In the genomic region with DNA sequence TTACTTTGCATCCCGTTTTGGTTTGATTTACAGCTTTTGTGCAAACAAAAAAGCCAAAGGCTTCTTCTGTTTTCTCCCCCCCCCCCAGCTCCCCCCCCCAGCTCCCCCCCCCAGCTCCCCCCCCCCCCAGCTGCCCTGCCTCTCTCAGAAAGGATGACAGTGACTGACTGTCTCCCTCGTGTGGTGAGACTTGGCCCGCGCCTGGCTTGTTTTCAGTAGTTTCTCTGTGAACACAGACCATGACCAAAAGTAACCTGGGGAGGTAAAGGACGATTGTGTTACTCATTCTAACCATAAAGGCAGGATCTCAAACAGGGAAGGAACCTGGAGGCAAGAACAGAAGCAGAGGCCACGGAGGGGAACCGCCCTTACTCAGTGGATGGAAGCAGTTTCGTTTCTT, we compare ENCODE assay signal across 9 mouse cellular contexts. TPM values are rescaled to one million over a fixed set of nuclear protein-coding genes. Genes with fewer than 3 reads are reported as not detected.
A peak's percentile ranks its signal among the peaks of the same experiment; 100 is the strongest.
DNase-seq lines count a peak whose midpoint lies in the region; ATAC-seq and TF ChIP-seq lines count a peak whose summit lies in the region.
"Had no signal": no experiment of that assay in that cellular context is flagged by ENCODE, and none has a peak within 500 bp of the region (broad histone marks: within the 10 kb centered on the region; RNA-seq: fewer than 3 reads in every experiment).

No protein-coding gene starts in this region.

- H3K36me3 ChIP-seq in thymus, adult 2 months (ENCODE audit: control insufficient read depth, insufficient read depth, low read length) = peaks cover 13% of the 10 kb centered on the region
- no peaks in the 10 kb centered on the region for H3K36me3 ChIP-seq in kidney, adult 2 months (ENCODE audit: control insufficient read depth, insufficient read depth, low read length)
- peaks cover 30% of the 10 kb centered on the region for H3K36me3 ChIP-seq in small intestine, adult 2 months (ENCODE audit: control insufficient read depth, insufficient read depth, low read length)
- H3K36me3 ChIP-seq in intestine, embryonic 15.5 days = peaks cover 27% of the 10 kb centered on the region; the same call in 1 of the 2 replicates

- peak; percentile 43 to 75 for DNase-seq in heart, adult 18-20 months
- DNase-seq in heart, adult 8-10 months (ENCODE audit: low spot score) = no peak
- peak; percentile 40 for DNase-seq in thymus, adult 2 months
- no peak for DNase-seq in thymus, postnatal 0 days (ENCODE audit: low spot score)
- DNase-seq in cerebellum, adult 2 months = peak; percentile 80 to 85
- peak; percentile 72 for DNase-seq in kidney, adult 2 months

- no peak overlapping the region for H3K27ac ChIP-seq in thymus, adult 2 months (ENCODE audit: control insufficient read depth, insufficient read depth, low read length)
- no peak overlapping the region for H3K27ac ChIP-seq in cerebellum, adult 2 months (ENCODE audit: insufficient read depth, low read length)
- no peak overlapping the region for H3K27ac ChIP-seq in kidney, adult 2 months (ENCODE audit: insufficient read depth, low read depth, low read length)
- H3K27ac ChIP-seq in small intestine, adult 2 months (ENCODE audit: insufficient read depth, low read depth, low read length) = no peak overlapping the region
- no peak overlapping the region for H3K27ac ChIP-seq in intestine, embryonic 15.5 days

- ATAC-seq in intestine, embryonic 15.5 days = no peak

- H3K4me1 ChIP-seq in thymus, adult 2 months (replicated peaks; ENCODE audit: control insufficient read depth, insufficient read depth, low read length) = no peaks in the 10 kb centered on the region
- peaks cover 57% of the 10 kb centered on the region for H3K4me1 ChIP-seq in cerebellum, adult 2 months (ENCODE audit: control insufficient read depth, insufficient read depth, low read length)
- peaks cover 6% of the 10 kb centered on the region; the same call in 1 of the 2 replicates for H3K4me1 ChIP-seq in kidney, adult 2 months (ENCODE audit: control insufficient read depth, insufficient read depth, low read length)
- H3K4me1 ChIP-seq in small intestine, adult 2 months (ENCODE audit: control insufficient read depth, insufficient read depth, insufficient read length, low read length) = no peaks in the 10 kb centered on the region
- H3K4me1 ChIP-seq in intestine, embryonic 15.5 days (replicated peaks) = no peaks in the 10 kb centered on the region

- WGBS in thymus, adult 2 months = 63% methylated on average over 8 of the region's 8 CpGs
- WGBS in cerebellum, adult 2 months = 29% methylated on average over 8 of the region's 8 CpGs
- 23% methylated on average over 8 of the region's 8 CpGs for WGBS in kidney, adult 2 months
- WGBS in small intestine, adult 2 months = 47% methylated on average over 8 of the region's 8 CpGs
- WGBS in intestine, embryonic 15.5 days = 48% methylated on average over 8 of the region's 8 CpGs

- H3K4me2 ChIP-seq in intestine, embryonic 15.5 days (replicated peaks) = no peak overlapping the region

- no peak for TF ChIP-seq CTCF in thymus, adult 2 months (IDR thresholded peaks at IDR 0.05; ENCODE audit: borderline replicate concordance, control insufficient read depth, extremely low read depth, insufficient read depth, low read length, poor library complexity)
- TF ChIP-seq CTCF in cerebellum, adult 2 months (IDR thresholded peaks at IDR 0.05; ENCODE audit: borderline replicate concordance, insufficient read depth, low read depth, low read length) = peak; percentile 64
- peak; percentile 62 for TF ChIP-seq CTCF in kidney, adult 2 months (conservative IDR thresholded peaks at IDR 0.05; ENCODE audit: insufficient read depth, insufficient read length, low read depth, low read length)
- peak; percentile 32; the same call in 1 of the 2 replicates for TF ChIP-seq CTCF in small intestine, adult 2 months (IDR thresholded peaks at IDR 0.05; ENCODE audit: extremely low read depth, insufficient read length, insufficient replicate concordance, low read depth, low read length)

- TF ChIP-seq POLR2A in thymus, adult 2 months (IDR thresholded peaks at IDR 0.05; ENCODE audit: control insufficient read depth, extremely low read depth, insufficient read depth, low read length, poor library complexity) = no peak
- TF ChIP-seq POLR2A in cerebellum, adult 2 months (IDR thresholded peaks at IDR 0.05; ENCODE audit: borderline replicate concordance, insufficient read depth, low read length) = no peak
- TF ChIP-seq POLR2A in kidney, adult 2 months (IDR thresholded peaks at IDR 0.05; ENCODE audit: low read depth, low read length) = no peak
- no peak for TF ChIP-seq POLR2A in small intestine, adult 2 months (IDR thresholded peaks at IDR 0.05; ENCODE audit: low read depth, low read length)

- no peaks in the 10 kb centered on the region for H3K27me3 ChIP-seq in thymus, adult 2 months (ENCODE audit: control insufficient read depth, insufficient read depth, low read length)
- no peaks in the 10 kb centered on the region for H3K27me3 ChIP-seq in cerebellum, adult 2 months (ENCODE audit: control insufficient read depth, insufficient read depth, low read length)
- H3K27me3 ChIP-seq in kidney, adult 2 months (replicated peaks; ENCODE audit: control insufficient read depth, insufficient read depth, low read length) = no peaks in the 10 kb centered on the region
- no peaks in the 10 kb centered on the region for H3K27me3 ChIP-seq in small intestine, adult 2 months (ENCODE audit: control insufficient read depth, insufficient read depth, low read length)
- H3K27me3 ChIP-seq in intestine, embryonic 15.5 days (replicated peaks) = no peaks in the 10 kb centered on the region

- H3K9ac ChIP-seq in intestine, embryonic 15.5 days = no peak overlapping the region

- H3K9me3 ChIP-seq in intestine, embryonic 15.5 days = no peaks in the 10 kb centered on the region

- no peak overlapping the region for H3K4me3 ChIP-seq in thymus, adult 2 months (ENCODE audit: control insufficient read depth, insufficient read depth, low read length)
- H3K4me3 ChIP-seq in cerebellum, adult 2 months (replicated peaks; ENCODE audit: insufficient read depth, low read depth, low read length) = no peak overlapping the region
- no peak overlapping the region for H3K4me3 ChIP-seq in kidney, adult 2 months (ENCODE audit: insufficient read depth, low read depth, low read length)
- H3K4me3 ChIP-seq in small intestine, adult 2 months (ENCODE audit: low read depth, low read length) = no peak overlapping the region
- H3K4me3 ChIP-seq in intestine, embryonic 15.5 days (replicated peaks) = no peak overlapping the region

RNA-seq across cellular contexts. Expression of a gene that starts 52.0 kb away (rescaled TPM):
- not detected for total RNA-seq in heart, adult 18-20 months (2021)
- not detected for total RNA-seq in heart, adult 8-10 months (2022)
- not detected in 2 replicates for polyA plus RNA-seq in thymus, adult 2 months (2012; rRNA removed)
- not detected in 2 replicates for polyA plus RNA-seq in thymus, postnatal 0 days (2015; fragmentation: Nextera tagmentation; extraction: Ambion mirVana)
- not detected in 2 replicates for polyA plus RNA-seq in cerebellum, adult 2 months (2012; rRNA removed)
- 0.15 TPM in 1 of 2 replicates, not detected in the other for polyA plus RNA-seq in kidney, adult 2 months (2012; rRNA removed)
- polyA plus RNA-seq in small intestine, adult 2 months (2012; rRNA removed) = not detected in 2 replicates
- polyA plus RNA-seq in intestine, embryonic 15.5 days (2015; fragmentation: Nextera tagmentation; extraction: Ambion mirVana) = not detected in 2 replicates
- polyA plus RNA-seq: stomach, embryonic 16.5 days had no signal

Comparison
In these comparisons a context has a peak if more than half of its experiments do, and no peak if none do; other contexts are left out.
1. DNase-seq: peak in heart, adult 18-20 months (2 of 2), thymus, adult 2 months (single experiment), cerebellum, adult 2 months (2 of 2) and kidney, adult 2 months (single experiment); none in heart, adult 8-10 months (single experiment) and thymus, postnatal 0 days (single experiment).